Mouse (Mus musculus) kidney, embryonic 14.5 days (tissue): ENCODE data around the gene Garnl3. TPM values are rescaled to one million over a fixed set of nuclear protein-coding genes. Genes with fewer than 3 reads are reported as not detected.
"Not testable (repeated sequence)": the region's sequence is repeated elsewhere in the genome, so short reads cannot be mapped to it uniquely, and the experiment has no call there.

ENCODE experiments used
- ATAC-seq: fragments of 200-750 bp; cut with Nextera tagmentation; 2 replicates; pipeline ENCODE4 v1.8.0; 2017; ENCODE audit warnings: moderate number of reproducible peaks, mild to moderate bottlenecking, moderate TSS enrichment, moderate library complexity; ENCODE audit not compliant: low FRiP score, low TSS enrichment
- H3K27ac ChIP-seq: fragments of 300-500 bp; sonication (generic); 2 replicates; pipeline ENCODE4 v1.5.1; 2014; ENCODE audit warnings: low read depth, mild to moderate bottlenecking, low read length, moderate library complexity, mixed read lengths
- H3K27me3 ChIP-seq: fragments of 300-500 bp; sonication (generic); 2 replicates; pipeline ENCODE4 v1.6.1; 2014; ENCODE audit warnings: mild to moderate bottlenecking, low read length; ENCODE audit not compliant: control insufficient read depth, insufficient read depth
- H3K36me3 ChIP-seq: fragments of 300-500 bp; sonication (generic); 2 replicates; pipeline ENCODE4 v1.6.1; 2014; ENCODE audit warnings: low read length, mixed read lengths; ENCODE audit not compliant: control insufficient read depth, insufficient read depth
- H3K4me1 ChIP-seq: fragments of 300-500 bp; sonication (generic); 2 replicates; pipeline ENCODE4 v1.6.1; 2014; ENCODE audit warnings: low read length, mixed read lengths; ENCODE audit not compliant: control insufficient read depth, insufficient read depth
- H3K4me2 ChIP-seq: fragments of 300-500 bp; sonication (generic); replicated peaks from 2 replicates; pipeline ENCODE4 v1.6.1; 2014; ENCODE audit warnings: low read depth, mild to moderate bottlenecking, low read length
- H3K4me3 ChIP-seq: fragments of 300-500 bp; sonication (generic); 2 replicates; pipeline ENCODE4 v1.5.1; 2014; ENCODE audit warnings: mild to moderate bottlenecking, low read length
- H3K9ac ChIP-seq: fragments of 300-500 bp; sonication (generic); 2 replicates; pipeline ENCODE4 v1.6.1; 2014; ENCODE audit warnings: low read depth, mild to moderate bottlenecking, low read length, moderate library complexity
- H3K9me3 ChIP-seq: fragments of 300-500 bp; sonication (generic); 2 replicates; pipeline ENCODE4 v1.6.1; 2016; ENCODE audit warnings: low read length; ENCODE audit not compliant: control insufficient read depth
- WGBS: fragments of 180-500 bp; shearing (Covaris S2); extraction: QIAGEN DNeasy Blood & Tissue Kit; methylation state at CpG from one replicate; pipeline ENCODE4 v1.1.7; 2014; 5-methylcytosine and 5-hydroxymethylcytosine counted together
- polyA plus RNA-seq: library from polyadenylated mRNA; unstranded; fragments of >200 nt; fragmentation: Nextera tagmentation; extraction: Ambion mirVana; gene quantifications from 2 replicates; pipeline ENCODE4 v1.2.1, GENCODE M21; 2014

Gene Garnl3
- polyA plus RNA-seq, 1 experiment from 2014 or later: 12.1 TPM

GRCm38 (mm10) chr2:33009055-33009454 is 122.4 kb downstream of the Garnl3 start:
- WGBS: 95% methylated on average over 4 of the region's 4 CpGs
- not testable (repeated sequence) for H3K4me1 ChIP-seq, H3K9ac ChIP-seq, H3K4me3 ChIP-seq, H3K36me3 ChIP-seq, H3K9me3 ChIP-seq, ATAC-seq, H3K4me2 ChIP-seq, H3K27ac ChIP-seq, H3K27me3 ChIP-seq

DNA sequence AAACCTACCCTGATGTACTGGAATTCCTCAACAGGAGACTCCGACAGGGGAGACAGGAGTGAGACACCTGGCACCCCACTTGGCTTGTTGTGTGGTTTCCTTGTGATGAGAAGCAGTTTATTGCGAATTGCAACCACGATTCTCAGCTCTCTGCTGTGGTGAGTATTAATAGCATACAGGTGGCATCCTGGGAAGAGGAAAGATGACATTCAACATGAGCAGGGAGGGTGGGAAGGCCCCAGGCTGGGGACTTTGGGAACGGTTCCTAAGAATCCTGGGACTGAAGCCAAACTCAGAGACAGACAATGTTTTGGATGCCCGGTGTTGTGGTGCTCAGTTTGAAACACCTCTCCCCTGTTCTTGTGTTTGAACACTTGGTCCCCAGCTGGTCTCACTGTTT is 126.4 kb downstream of the Garnl3 start:
- Histone ChIP-seq H3K36me3 (peaks cover 5% of the 10 kb centered on the region; the same call in 1 of the 2 replicates), H3K27me3 (no peaks in the 10 kb centered on the region), H3K4me1 (no peaks in the 10 kb centered on the region), H3K4me2 (no peak overlapping the region), H3K4me3 (no peak overlapping the region), H3K9ac (no peak overlapping the region), H3K9me3 (no peaks in the 10 kb centered on the region), H3K27ac (no peak overlapping the region)
- WGBS: 82% methylated on average over 5 of the region's 5 CpGs
- no peak for ATAC-seq

DNA sequence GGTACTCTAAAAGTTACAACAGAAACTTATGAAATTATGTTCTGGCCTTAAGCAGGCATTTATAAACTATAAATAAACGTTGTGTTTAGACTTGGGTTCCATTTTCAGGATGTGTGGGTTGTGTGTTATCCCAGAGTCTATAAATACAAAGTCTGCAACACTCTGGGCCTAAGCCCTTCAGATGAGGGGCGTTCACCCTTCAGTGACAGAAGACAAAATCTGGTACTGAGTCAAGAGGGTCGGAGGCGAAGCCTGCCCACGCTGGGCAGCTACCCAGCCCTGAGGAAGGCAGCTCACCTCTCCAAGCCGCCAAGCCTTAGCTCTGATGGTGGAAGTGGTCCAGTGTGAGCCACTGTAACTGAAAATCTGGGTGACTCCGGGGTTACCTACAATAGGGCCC is 129.3 kb downstream of the Garnl3 start:
- H3K9ac ChIP-seq: no peak overlapping the region
- no peaks in the 10 kb centered on the region for H3K4me1 ChIP-seq
- H3K4me3 ChIP-seq: no peak overlapping the region
- H3K27ac ChIP-seq: no peak overlapping the region
- no peak overlapping the region for H3K4me2 ChIP-seq
- no peaks in the 10 kb centered on the region for H3K27me3 ChIP-seq
- H3K36me3 ChIP-seq: peaks cover 5% of the 10 kb centered on the region; the same call in 1 of the 2 replicates
- H3K9me3 ChIP-seq: no peaks in the 10 kb centered on the region
- no peak for ATAC-seq
- 89% methylated on average over 7 of the region's 7 CpGs for whole genome bisulfite sequencing

GRCm38 (mm10) chr2:32999752-33000151 is 131.7 kb downstream of the Garnl3 start:
- H3K4me1 ChIP-seq: no peaks in the 10 kb centered on the region
- 93% methylated on average over 2 of the region's 2 CpGs for WGBS
- no peak overlapping the region for H3K27ac ChIP-seq
- no peak overlapping the region for H3K9ac ChIP-seq
- H3K36me3 ChIP-seq: peaks cover 5% of the 10 kb centered on the region; the same call in 1 of the 2 replicates
- no peaks in the 10 kb centered on the region for H3K27me3 ChIP-seq
- ATAC-seq: no peak
- no peak overlapping the region for H3K4me2 ChIP-seq
- no peaks in the 10 kb centered on the region for H3K9me3 ChIP-seq
- no peak overlapping the region for H3K4me3 ChIP-seq

DNA sequence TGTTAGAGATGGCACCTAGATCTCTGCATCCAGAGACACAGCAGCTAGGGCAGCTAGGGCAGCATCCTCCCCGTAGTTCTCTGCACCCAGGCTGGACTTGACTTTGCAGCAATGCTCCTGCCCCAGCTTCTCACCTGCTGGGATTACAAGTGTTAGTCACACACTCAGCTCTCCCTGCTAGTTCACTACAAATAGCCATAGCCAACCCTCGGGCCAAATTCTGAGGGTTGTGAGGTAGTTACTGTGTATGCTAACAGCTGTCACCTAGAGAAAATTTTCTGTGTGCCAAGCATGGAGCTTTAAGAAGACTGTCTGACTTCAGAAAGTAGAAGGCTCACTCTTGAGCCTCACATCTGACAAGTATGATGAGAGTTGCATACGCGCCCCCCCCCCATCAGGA is 133.7 kb downstream of the Garnl3 start:
- H3K27ac ChIP-seq: no peak overlapping the region
- no peaks in the 10 kb centered on the region for H3K27me3 ChIP-seq
- ATAC-seq: no peak
- no peaks in the 10 kb centered on the region for H3K4me1 ChIP-seq
- H3K9me3 ChIP-seq: no peaks in the 10 kb centered on the region
- no peaks in the 10 kb centered on the region for H3K36me3 ChIP-seq
- no peak overlapping the region for H3K4me2 ChIP-seq
- H3K4me3 ChIP-seq: no peak overlapping the region
- no peak overlapping the region for H3K9ac ChIP-seq
- WGBS: 89% methylated on average over 4 of the region's 4 CpGs

GRCm38 (mm10) chr2:32997081-32997480 is 134.4 kb downstream of the Garnl3 start:
- Histone ChIP-seq H3K27ac (no peak overlapping the region), H3K27me3 (no peaks in the 10 kb centered on the region), H3K36me3 (no peaks in the 10 kb centered on the region), H3K9ac (no peak overlapping the region), H3K4me2 (no peak overlapping the region), H3K9me3 (no peaks in the 10 kb centered on the region), H3K4me1 (0 out of 2 replicates have a peak, but pooled peaks cover under 1% of the 10 kb centered on the region), H3K4me3 (no peak overlapping the region)
- no peak for ATAC-seq
- WGBS: 86% methylated on average over 6 of the region's 6 CpGs

DNA sequence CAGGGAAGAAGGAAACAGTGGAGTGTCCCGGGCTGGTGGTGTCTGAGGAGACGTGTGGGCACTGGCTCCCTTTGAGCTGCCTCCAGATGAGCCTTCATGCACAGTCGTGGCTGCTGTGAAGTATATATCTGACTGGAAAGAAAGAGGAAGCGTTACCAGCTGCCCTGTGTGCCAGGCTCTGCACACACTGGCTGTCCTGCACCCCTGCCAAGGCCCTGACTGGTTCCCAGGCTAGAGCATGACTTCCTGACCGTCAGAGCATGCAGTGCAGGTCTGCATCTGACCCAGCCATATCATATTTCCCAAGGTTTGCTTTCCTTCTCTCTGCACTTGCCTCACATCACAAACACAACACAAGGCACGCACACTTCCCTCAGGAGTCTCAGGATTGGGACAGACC is 139.3 kb downstream of the Garnl3 start:
- no peaks in the 10 kb centered on the region for H3K36me3 ChIP-seq
- 0 out of 2 replicates have a peak, but pooled peaks cover 2% of the 10 kb centered on the region for H3K4me1 ChIP-seq
- H3K4me2 ChIP-seq: no peak overlapping the region
- no peak overlapping the region for H3K4me3 ChIP-seq
- no peaks in the 10 kb centered on the region for H3K27me3 ChIP-seq
- H3K27ac ChIP-seq: no peak overlapping the region
- H3K9me3 ChIP-seq: no peaks in the 10 kb centered on the region
- H3K9ac ChIP-seq: no peak overlapping the region
- peak; percentile 62; the same call in 1 of the 2 replicates for ATAC-seq
- whole genome bisulfite sequencing: 38% methylated on average over 6 of the region's 6 CpGs

DNA sequence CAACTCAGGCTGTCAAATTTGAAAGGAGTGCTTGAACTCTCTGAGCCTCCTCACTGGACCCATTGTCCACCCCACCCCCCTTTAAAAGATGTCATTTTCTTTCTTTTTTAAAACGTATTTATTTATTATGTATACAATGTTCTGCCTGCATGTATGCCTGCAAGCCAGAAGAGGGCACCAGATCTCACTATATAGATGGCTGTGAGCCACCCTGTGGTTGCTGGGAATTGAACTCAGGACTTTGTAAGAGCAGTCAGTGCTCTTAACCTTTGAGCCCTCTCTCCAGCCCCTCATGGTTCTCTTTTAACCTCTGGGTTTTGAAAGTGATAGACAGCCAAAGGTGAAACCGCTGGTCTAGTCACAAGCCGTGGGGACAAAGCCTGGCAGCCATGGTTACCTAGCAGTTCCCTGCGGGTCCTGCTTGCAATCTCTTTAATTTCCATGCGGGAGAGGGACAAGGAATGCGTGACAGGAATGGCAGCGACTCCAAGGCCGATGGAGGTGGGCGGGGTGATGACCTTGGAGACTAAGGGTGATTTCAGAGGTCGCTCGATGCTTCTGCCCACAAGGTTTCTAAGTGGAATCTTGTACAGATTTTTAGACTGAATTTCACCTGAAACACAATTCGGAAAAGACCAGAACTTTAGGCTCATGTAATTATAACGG is 141.2 kb downstream of the Garnl3 start:
- no peak for ATAC-seq
- 63% methylated on average over 13 of the region's 13 CpGs for WGBS

GRCm38 (mm10) chr2:32989376-32989775 is 142.1 kb downstream of the Garnl3 start:
- WGBS: 72% methylated on average over 3 of the region's 3 CpGs
- H3K9ac ChIP-seq: no peak overlapping the region

More for the DNA sequence above, 141.2 kb downstream of the Garnl3 start:
- no peak overlapping the region for H3K4me2 ChIP-seq
- H3K9ac ChIP-seq: no peak overlapping the region
- no peaks in the 10 kb centered on the region for H3K9me3 ChIP-seq
- no peaks in the 10 kb centered on the region for H3K27me3 ChIP-seq
- 0 out of 2 replicates have a peak, but pooled peaks cover 2% of the 10 kb centered on the region for H3K4me1 ChIP-seq
- H3K4me3 ChIP-seq: no peak overlapping the region
- no peak overlapping the region for H3K27ac ChIP-seq
- no peaks in the 10 kb centered on the region; the same call in 1 of the 2 replicates for H3K36me3 ChIP-seq

More at GRCm38 (mm10) chr2:32989376-32989775, 142.1 kb downstream of the Garnl3 start:
- Histone ChIP-seq H3K9me3 (no peaks in the 10 kb centered on the region), H3K36me3 (no peaks in the 10 kb centered on the region; the same call in 1 of the 2 replicates), H3K4me1 (0 out of 2 replicates have a peak, but pooled peaks cover 2% of the 10 kb centered on the region), H3K4me3 (no peak overlapping the region), H3K27me3 (no peaks in the 10 kb centered on the region), H3K27ac (no peak overlapping the region), H3K4me2 (no peak overlapping the region)
- ATAC-seq: no peak
